Mouse (Mus musculus) heart, embryonic 15.5 days (tissue): ENCODE data around the gene Hivep1. TPM values are rescaled to one million over a fixed set of nuclear protein-coding genes. Genes with fewer than 3 reads are reported as not detected.
A peak's percentile ranks its signal among the peaks of the same experiment; 100 is the strongest.

Experiments
- ATAC-seq: fragments of 200-750 bp; cut with Nextera tagmentation; replicated peaks from 2 replicates; pipeline ENCODE4 v1.8.0; 2017; ENCODE audit warnings: low read depth, moderate TSS enrichment; ENCODE audit not compliant: insufficient number of reproducible peaks, insufficient read depth, low FRiP score
- H3K27ac ChIP-seq: fragments of 300-500 bp; sonication (generic); 2 replicates; pipeline ENCODE4 v1.5.1; 2015; ENCODE audit warnings: mild to moderate bottlenecking, inconsistent platforms
- H3K27me3 ChIP-seq: fragments of 300-500 bp; sonication (generic); 2 replicates; pipeline ENCODE4 v1.6.1; 2015; ENCODE audit warnings: inconsistent platforms
- H3K36me3 ChIP-seq: fragments of 300-500 bp; sonication (generic); 2 replicates; pipeline ENCODE4 v1.6.1; 2015; ENCODE audit warnings: mild to moderate bottlenecking, inconsistent platforms
- H3K4me1 ChIP-seq: fragments of 300-500 bp; sonication (generic); replicated peaks from 2 replicates; pipeline ENCODE4 v1.6.1; 2015; ENCODE audit warnings: inconsistent platforms
- H3K4me2 ChIP-seq: fragments of 300-500 bp; sonication (generic); 2 replicates; pipeline ENCODE4 v1.6.1; 2015; ENCODE audit warnings: inconsistent platforms, mild to moderate bottlenecking, moderate library complexity
- H3K4me3 ChIP-seq: fragments of 300-500 bp; sonication (generic); 2 replicates; pipeline ENCODE4 v1.5.1; 2015; ENCODE audit warnings: mild to moderate bottlenecking, inconsistent platforms
- H3K9ac ChIP-seq: fragments of 300-500 bp; sonication (generic); 2 replicates; pipeline ENCODE4 v1.6.1; 2015; ENCODE audit warnings: mild to moderate bottlenecking, inconsistent platforms
- H3K9me3 ChIP-seq: fragments of 300-500 bp; sonication (generic); replicated peaks from 2 replicates; pipeline ENCODE4 v1.6.1; 2016; ENCODE audit warnings: inconsistent platforms
- WGBS: fragments of 180-500 bp; shearing (Covaris S2); methylation state at CpG from one replicate; pipeline ENCODE4 v1.1.7; 2015; ENCODE audit warnings: mixed read lengths; 5-methylcytosine and 5-hydroxymethylcytosine counted together
- polyA plus RNA-seq: library from polyadenylated mRNA; unstranded; fragments of >200 nt; fragmentation: Nextera tagmentation; extraction: Ambion mirVana; gene quantifications from 2 replicates; pipeline ENCODE4 v1.2.1, GENCODE M21; 2015

Gene Hivep1
- polyA plus RNA-seq, 1 experiment from 2014 or later: 7.6 TPM

GRCm38 (mm10) chr13:42101440-42102190, 49.8 kb downstream of the Hivep1 start:
- H3K36me3 ChIP-seq: no peaks in the 10 kb centered on the region
- peak overlapping the region; percentile 38 for H3K4me2 ChIP-seq
- H3K9me3 ChIP-seq: no peaks in the 10 kb centered on the region
- H3K9ac ChIP-seq: peak overlapping the region; percentile 3; the same call in 1 of the 2 replicates
- H3K27me3 ChIP-seq: no peaks in the 10 kb centered on the region
- peaks cover 27% of the 10 kb centered on the region for H3K4me1 ChIP-seq
- ATAC-seq: peak; percentile 65
- H3K27ac ChIP-seq: peak overlapping the region; percentile 48
- H3K4me3 ChIP-seq: 0 out of 2 replicates have a peak overlapping the region, but pooled peaks have one; percentile 6
- WGBS: 26% methylated on average over 13 of the region's 13 CpGs

DNA sequence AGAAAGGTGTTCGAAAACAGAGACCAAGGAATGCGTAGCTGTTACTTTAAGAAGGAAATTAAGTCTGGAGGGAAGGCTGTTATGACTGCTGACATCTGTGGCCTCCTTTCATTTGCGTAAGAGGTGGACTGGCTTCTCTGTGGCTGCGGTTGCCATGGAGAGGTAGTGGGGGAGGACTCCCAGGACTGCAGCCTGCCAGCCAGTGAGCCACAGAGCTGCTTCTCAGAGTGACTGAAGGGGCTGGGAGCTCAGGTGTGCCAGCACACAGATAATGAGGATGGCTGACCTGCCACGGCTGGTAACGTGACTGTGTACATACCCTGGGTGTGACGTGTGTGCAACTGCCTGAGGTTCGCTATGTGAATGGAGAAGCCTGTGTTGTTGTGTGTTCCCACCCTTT, 51.2 kb downstream of the Hivep1 start:
- Histone ChIP-seq H3K27ac (no peak overlapping the region), H3K4me2 (peak overlapping the region; percentile 3; the same call in 1 of the 2 replicates), H3K27me3 (no peaks in the 10 kb centered on the region), H3K4me3 (no peak overlapping the region), H3K36me3 (no peaks in the 10 kb centered on the region), H3K4me1 (peaks cover 29% of the 10 kb centered on the region), H3K9me3 (no peaks in the 10 kb centered on the region), H3K9ac (no peak overlapping the region)
- 31% methylated on average over 8 of the region's 8 CpGs for WGBS
- peak; percentile 58; the same call in 1 of the 2 replicates for ATAC-seq

- 73% methylated on average over 11 of the region's 11 CpGs for WGBS
- no peak for ATAC-seq
- H3K36me3 ChIP-seq: no peaks in the 10 kb centered on the region
- H3K4me3 ChIP-seq: no peak overlapping the region
- H3K27me3 ChIP-seq: no peaks in the 10 kb centered on the region
- no peaks in the 10 kb centered on the region for H3K9me3 ChIP-seq
- no peak overlapping the region for H3K9ac ChIP-seq
- H3K4me2 ChIP-seq: no peak overlapping the region
- H3K4me1 ChIP-seq: peaks cover 36% of the 10 kb centered on the region
- H3K27ac ChIP-seq: no peak overlapping the region
Observed at GRCm38 (mm10) chr13:42103486-42104166, 51.8 kb downstream of the Hivep1 start.

GRCm38 (mm10) chr13:42104371-42104770, 52.5 kb downstream of the Hivep1 start:
- Histone ChIP-seq H3K9ac (no peak overlapping the region), H3K4me3 (no peak overlapping the region), H3K36me3 (no peaks in the 10 kb centered on the region), H3K4me2 (no peak overlapping the region), H3K9me3 (no peaks in the 10 kb centered on the region), H3K27ac (no peak overlapping the region), H3K27me3 (no peaks in the 10 kb centered on the region), H3K4me1 (peaks cover 40% of the 10 kb centered on the region)
- 89% methylated on average over 3 of the region's 3 CpGs for WGBS
- ATAC-seq: no peak

DNA sequence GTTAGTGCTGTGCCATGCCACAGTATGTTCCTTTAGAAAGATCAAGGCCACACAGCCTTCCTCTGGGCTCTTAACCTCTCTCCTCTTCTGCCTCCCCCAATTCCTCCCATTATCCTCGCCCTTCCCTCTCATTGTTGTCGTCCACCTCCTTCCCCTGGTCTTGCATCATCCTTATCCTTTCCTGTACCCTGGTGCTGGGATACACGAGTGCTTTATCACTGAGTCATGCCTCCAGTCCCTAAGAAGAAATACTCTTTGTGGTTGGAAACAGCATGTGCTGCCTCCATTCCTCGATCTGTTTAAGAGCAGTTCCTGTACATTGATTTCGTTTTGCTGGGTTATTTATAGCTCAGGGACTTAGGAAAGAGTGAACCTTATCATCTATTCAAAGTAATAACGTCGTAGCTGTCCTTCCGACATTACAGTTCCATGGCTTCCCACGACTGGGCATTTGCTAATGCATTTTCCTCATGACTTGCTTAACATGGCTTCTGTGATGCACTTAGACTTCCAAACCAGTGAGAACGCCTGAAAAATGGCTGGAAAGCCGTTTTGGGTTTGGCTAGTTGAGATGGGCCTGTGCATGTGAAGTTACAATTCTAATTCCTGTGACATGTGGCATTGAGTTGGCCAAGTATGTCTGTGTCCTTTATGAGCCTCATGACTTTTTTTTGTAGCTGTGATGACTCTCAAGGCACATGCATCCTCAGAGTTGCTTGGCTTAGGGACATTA, 56.8 kb downstream of the Hivep1 start:
- Histone ChIP-seq H3K4me2 (peak overlapping the region; percentile 27), H3K4me3 (no peak overlapping the region), H3K9ac (no peak overlapping the region), H3K27ac (peak overlapping the region; percentile 58), H3K9me3 (no peaks in the 10 kb centered on the region), H3K27me3 (no peaks in the 10 kb centered on the region), H3K4me1 (peaks cover 22% of the 10 kb centered on the region), H3K36me3 (no peaks in the 10 kb centered on the region)
- ATAC-seq: peak; percentile 31; the same call in 1 of the 2 replicates
- WGBS: 26% methylated on average over 11 of the region's 11 CpGs

- 87% methylated on average over 3 of the region's 3 CpGs for WGBS
- H3K27ac ChIP-seq: no peak overlapping the region
Observed at GRCm38 (mm10) chr13:42110416-42110815, 58.6 kb downstream of the Hivep1 start.

GRCm38 (mm10) chr13:42112071-42112470, 60.2 kb downstream of the Hivep1 start:
- 74% methylated on average over 6 of the region's 6 CpGs for WGBS
- no peak overlapping the region for H3K9ac ChIP-seq
- no peaks in the 10 kb centered on the region for H3K27me3 ChIP-seq
- no peak for ATAC-seq
- no peaks in the 10 kb centered on the region for H3K36me3 ChIP-seq
- H3K9me3 ChIP-seq: no peaks in the 10 kb centered on the region
- no peak overlapping the region for H3K27ac ChIP-seq
- H3K4me1 ChIP-seq: peaks cover 31% of the 10 kb centered on the region
- no peak overlapping the region for H3K4me3 ChIP-seq
- H3K4me2 ChIP-seq: no peak overlapping the region

More at GRCm38 (mm10) chr13:42110416-42110815, 58.6 kb downstream of the Hivep1 start:
- Histone ChIP-seq H3K4me2 (no peak overlapping the region), H3K4me3 (no peak overlapping the region), H3K27me3 (no peaks in the 10 kb centered on the region), H3K36me3 (no peaks in the 10 kb centered on the region), H3K9ac (no peak overlapping the region), H3K9me3 (no peaks in the 10 kb centered on the region), H3K4me1 (peaks cover 22% of the 10 kb centered on the region)
- no peak for ATAC-seq

- H3K4me3 ChIP-seq: no peak overlapping the region
- no peaks in the 10 kb centered on the region for H3K27me3 ChIP-seq
- WGBS: 64% methylated on average over 5 of the region's 5 CpGs
- peaks cover 30% of the 10 kb centered on the region for H3K4me1 ChIP-seq
- H3K27ac ChIP-seq: no peak overlapping the region
- no peak overlapping the region for H3K9ac ChIP-seq
- H3K4me2 ChIP-seq: no peak overlapping the region
- ATAC-seq: no peak
- H3K36me3 ChIP-seq: no peaks in the 10 kb centered on the region
- no peaks in the 10 kb centered on the region for H3K9me3 ChIP-seq
Observed at GRCm38 (mm10) chr13:42112748-42113147, 60.9 kb downstream of the Hivep1 start.

GRCm38 (mm10) chr13:42113601-42114000, 61.8 kb downstream of the Hivep1 start:
- WGBS: 93% methylated on average over 7 of the region's 7 CpGs
- no peak for ATAC-seq
- no peaks in the 10 kb centered on the region for H3K27me3 ChIP-seq

GRCm38 (mm10) chr13:42116301-42116700, 64.5 kb downstream of the Hivep1 start:
- no peak overlapping the region for H3K4me3 ChIP-seq
- H3K4me2 ChIP-seq: no peak overlapping the region
- H3K36me3 ChIP-seq: no peaks in the 10 kb centered on the region
- no peaks in the 10 kb centered on the region for H3K9me3 ChIP-seq
- peaks cover 23% of the 10 kb centered on the region for H3K4me1 ChIP-seq
- ATAC-seq: no peak
- H3K27me3 ChIP-seq: no peaks in the 10 kb centered on the region
- H3K9ac ChIP-seq: no peak overlapping the region
- H3K27ac ChIP-seq: no peak overlapping the region
- WGBS: 70% methylated on average over 6 of the region's 6 CpGs

More at GRCm38 (mm10) chr13:42113601-42114000, 61.8 kb downstream of the Hivep1 start:
- H3K36me3 ChIP-seq: no peaks in the 10 kb centered on the region
- no peaks in the 10 kb centered on the region for H3K9me3 ChIP-seq
- H3K9ac ChIP-seq: no peak overlapping the region
- H3K27ac ChIP-seq: no peak overlapping the region
- H3K4me1 ChIP-seq: peaks cover 22% of the 10 kb centered on the region
- H3K4me3 ChIP-seq: no peak overlapping the region
- no peak overlapping the region for H3K4me2 ChIP-seq

DNA sequence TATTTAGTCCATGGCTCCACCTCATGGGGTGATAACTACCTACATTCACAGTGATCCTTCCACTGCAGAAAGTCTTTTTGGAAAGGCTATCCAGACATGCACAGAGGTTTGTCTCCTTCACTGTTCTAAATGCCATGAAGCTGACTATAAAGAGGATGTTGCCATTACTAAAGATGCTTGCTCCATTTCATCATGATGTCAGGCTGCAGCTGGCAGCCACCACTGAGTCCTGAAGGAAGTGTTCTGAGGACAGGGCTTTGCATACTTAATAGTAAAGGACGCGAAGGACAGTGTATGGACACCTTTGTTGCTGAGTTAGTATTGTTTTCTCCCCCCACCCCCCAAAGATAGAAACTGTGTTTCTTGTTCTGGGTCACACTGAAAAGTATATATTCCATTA, 67.2 kb downstream of the Hivep1 start:
- H3K9ac ChIP-seq: no peak overlapping the region
- WGBS: 87% methylated on average over 2 of the region's 2 CpGs
- no peak for ATAC-seq

More for the DNA sequence above, 67.2 kb downstream of the Hivep1 start:
- no peaks in the 10 kb centered on the region for H3K27me3 ChIP-seq
- no peak overlapping the region for H3K4me3 ChIP-seq
- H3K9me3 ChIP-seq: no peaks in the 10 kb centered on the region
- H3K4me2 ChIP-seq: no peak overlapping the region
- peaks cover 7% of the 10 kb centered on the region; the same call in 1 of the 2 replicates for H3K36me3 ChIP-seq
- no peak overlapping the region for H3K27ac ChIP-seq
- peaks cover 21% of the 10 kb centered on the region for H3K4me1 ChIP-seq
